Mouse (Mus musculus): ENCODE measurements at regions not wholly inside any gene's neighbourhood (a gene's known extent, or its start where the extent isn't known, plus 50 kb on each side); places are given as distances from the start of the nearest gene placed in this dataset.

- TF ChIP-seq MAFK (IDR thresholded peaks at IDR 0.05; ENCODE audit: insufficient read depth, low read depth, low read length) (no peak), CHD2 (IDR thresholded peaks at IDR 0.05; ENCODE audit: low read depth, low read length) (no peak), HCFC1 (IDR thresholded peaks at IDR 0.05; ENCODE audit: borderline replicate concordance, insufficient read depth, low read length) (no peak), ZC3H11A (IDR thresholded peaks at IDR 0.05; ENCODE audit: borderline replicate concordance, low read depth, low read length) (no peak), ZNF384 (IDR thresholded peaks at IDR 0.05; ENCODE audit: low read depth, low read length) (no peak)
- Histone ChIP-seq H3K36me3 (ENCODE audit: control insufficient read depth, insufficient read depth, low read length, poor library complexity, severe bottlenecking) (no peaks in the 10 kb centered on the region), H3K9me3 (ENCODE audit: control insufficient read depth, insufficient read depth, low read depth, low read length) (no peaks in the 10 kb centered on the region), H3K27ac (ENCODE audit: insufficient read depth, low read depth, low read length, poor library complexity, severe bottlenecking) (no peak overlapping the region), H3K4me3 (ENCODE audit: insufficient read depth in 1 of 2, low read depth in 1 of 2, low read length in 2 of 2, poor library complexity in 1 of 2, severe bottlenecking in 1 of 2) (no peak overlapping the region), H3K4me1 (ENCODE audit: control insufficient read depth in 2 of 2, insufficient read depth in 2 of 2, low read length in 2 of 2, poor library complexity in 1 of 2) (no peaks in the 10 kb centered on the region), H3K9ac (ENCODE audit: insufficient read depth, low read depth, low read length, poor library complexity, severe bottlenecking) (no peak overlapping the region)
- in situ Hi-C loops (cut with MboI; ENCODE audit: low sequenced_read_pairs in 2 of 2, unreplicated experiment in 2 of 2): no loop called here
- DNase-seq (ENCODE audit: low read depth, low spot score): peak; percentile 2
These were observed 341.8 kb upstream of the Tmem161b start for GRCm38 (mm10) chr13:83880305-83880704.

GRCm38 (mm10) chr13:83880772-83881171 is 341.3 kb upstream of the Tmem161b start:
- Histone ChIP-seq H3K9ac (ENCODE audit: insufficient read depth, low read depth, low read length, poor library complexity, severe bottlenecking) (no peak overlapping the region), H3K4me1 (ENCODE audit: control insufficient read depth in 2 of 2, insufficient read depth in 2 of 2, low read length in 2 of 2, poor library complexity in 1 of 2) (no peaks in the 10 kb centered on the region), H3K9me3 (ENCODE audit: control insufficient read depth, insufficient read depth, low read depth, low read length) (no peaks in the 10 kb centered on the region), H3K4me3 (ENCODE audit: insufficient read depth in 1 of 2, low read depth in 1 of 2, low read length in 2 of 2, poor library complexity in 1 of 2, severe bottlenecking in 1 of 2) (no peak overlapping the region), H3K27ac (ENCODE audit: insufficient read depth, low read depth, low read length, poor library complexity, severe bottlenecking) (no peak overlapping the region), H3K36me3 (ENCODE audit: control insufficient read depth, insufficient read depth, low read length, poor library complexity, severe bottlenecking) (no peaks in the 10 kb centered on the region)
- in situ Hi-C loops (cut with MboI; ENCODE audit: low sequenced_read_pairs in 2 of 2, unreplicated experiment in 2 of 2): no loop called here
- TF ChIP-seq ZNF384 (IDR thresholded peaks at IDR 0.05; ENCODE audit: low read depth, low read length): no peak
- no peak for TF ChIP-seq CHD2 (IDR thresholded peaks at IDR 0.05; ENCODE audit: low read depth, low read length)
- no peak for TF ChIP-seq ZC3H11A (IDR thresholded peaks at IDR 0.05; ENCODE audit: borderline replicate concordance, low read depth, low read length)
- TF ChIP-seq MAFK (IDR thresholded peaks at IDR 0.05; ENCODE audit: insufficient read depth, low read depth, low read length): no peak
- TF ChIP-seq HCFC1 (IDR thresholded peaks at IDR 0.05; ENCODE audit: borderline replicate concordance, insufficient read depth, low read length): no peak
- no peak for DNase-seq (ENCODE audit: low read depth, low spot score)

GRCm38 (mm10) chr13:83882839-83883238 is 339.3 kb upstream of the Tmem161b start:
- TF ChIP-seq ZNF384 (IDR thresholded peaks at IDR 0.05; ENCODE audit: low read depth, low read length) (no peak), ZC3H11A (IDR thresholded peaks at IDR 0.05; ENCODE audit: borderline replicate concordance, low read depth, low read length) (no peak), MAFK (IDR thresholded peaks at IDR 0.05; ENCODE audit: insufficient read depth, low read depth, low read length) (no peak), CHD2 (IDR thresholded peaks at IDR 0.05; ENCODE audit: low read depth, low read length) (no peak), HCFC1 (IDR thresholded peaks at IDR 0.05; ENCODE audit: borderline replicate concordance, insufficient read depth, low read length) (no peak)
- in situ Hi-C loops (cut with MboI; ENCODE audit: low sequenced_read_pairs in 2 of 2, unreplicated experiment in 2 of 2): no loop called here
- Histone ChIP-seq H3K36me3 (ENCODE audit: control insufficient read depth, insufficient read depth, low read length, poor library complexity, severe bottlenecking) (no peaks in the 10 kb centered on the region), H3K9me3 (ENCODE audit: control insufficient read depth, insufficient read depth, low read depth, low read length) (no peaks in the 10 kb centered on the region), H3K27ac (ENCODE audit: insufficient read depth, low read depth, low read length, poor library complexity, severe bottlenecking) (no peak overlapping the region), H3K4me3 (ENCODE audit: insufficient read depth in 1 of 2, low read depth in 1 of 2, low read length in 2 of 2, poor library complexity in 1 of 2, severe bottlenecking in 1 of 2) (no peak overlapping the region), H3K9ac (ENCODE audit: insufficient read depth, low read depth, low read length, poor library complexity, severe bottlenecking) (no peak overlapping the region), H3K4me1 (ENCODE audit: control insufficient read depth in 2 of 2, insufficient read depth in 2 of 2, low read length in 2 of 2, poor library complexity in 1 of 2) (no peaks in the 10 kb centered on the region)
- DNase-seq (ENCODE audit: low read depth, low spot score): no peak

- no peaks in the 10 kb centered on the region for H3K9me3 ChIP-seq (ENCODE audit: control insufficient read depth, insufficient read depth, low read depth, low read length)
- no peak overlapping the region for H3K27ac ChIP-seq (ENCODE audit: insufficient read depth, low read depth, low read length, poor library complexity, severe bottlenecking)
- H3K4me1 ChIP-seq (ENCODE audit: control insufficient read depth in 2 of 2, insufficient read depth in 2 of 2, low read length in 2 of 2, poor library complexity in 1 of 2): no peaks in the 10 kb centered on the region
- H3K9ac ChIP-seq (ENCODE audit: insufficient read depth, low read depth, low read length, poor library complexity, severe bottlenecking): no peak overlapping the region
- no peak overlapping the region for H3K4me3 ChIP-seq (ENCODE audit: insufficient read depth in 1 of 2, low read depth in 1 of 2, low read length in 2 of 2, poor library complexity in 1 of 2, severe bottlenecking in 1 of 2)
- no peak for DNase-seq (ENCODE audit: low read depth, low spot score)
- H3K36me3 ChIP-seq (ENCODE audit: control insufficient read depth, insufficient read depth, low read length, poor library complexity, severe bottlenecking): no peaks in the 10 kb centered on the region
- in situ Hi-C loops (cut with MboI; ENCODE audit: low sequenced_read_pairs in 2 of 2, unreplicated experiment in 2 of 2): no loop called here
- TF ChIP-seq HCFC1 (IDR thresholded peaks at IDR 0.05; ENCODE audit: borderline replicate concordance, insufficient read depth, low read length) (no peak), MAFK (IDR thresholded peaks at IDR 0.05; ENCODE audit: insufficient read depth, low read depth, low read length) (no peak), ZC3H11A (IDR thresholded peaks at IDR 0.05; ENCODE audit: borderline replicate concordance, low read depth, low read length) (no peak)
These were observed 338.3 kb upstream of the Tmem161b start for GRCm38 (mm10) chr13:83883821-83884220.

- Histone ChIP-seq H3K4me1 (ENCODE audit: control insufficient read depth in 2 of 2, insufficient read depth in 2 of 2, low read length in 2 of 2, poor library complexity in 1 of 2) (no peaks in the 10 kb centered on the region), H3K27ac (ENCODE audit: insufficient read depth, low read depth, low read length, poor library complexity, severe bottlenecking) (no peak overlapping the region), H3K9ac (ENCODE audit: insufficient read depth, low read depth, low read length, poor library complexity, severe bottlenecking) (no peak overlapping the region), H3K9me3 (ENCODE audit: control insufficient read depth, insufficient read depth, low read depth, low read length) (no peaks in the 10 kb centered on the region), H3K4me3 (ENCODE audit: insufficient read depth in 1 of 2, low read depth in 1 of 2, low read length in 2 of 2, poor library complexity in 1 of 2, severe bottlenecking in 1 of 2) (no peak overlapping the region), H3K36me3 (ENCODE audit: control insufficient read depth, insufficient read depth, low read length, poor library complexity, severe bottlenecking) (no peaks in the 10 kb centered on the region)
- TF ChIP-seq MAFK (IDR thresholded peaks at IDR 0.05; ENCODE audit: insufficient read depth, low read depth, low read length): no peak
- no peak for DNase-seq (ENCODE audit: low read depth, low spot score)
- in situ Hi-C loops (cut with MboI; ENCODE audit: low sequenced_read_pairs in 2 of 2, unreplicated experiment in 2 of 2): no loop called here
These were observed 337.9 kb upstream of the Tmem161b start for GRCm38 (mm10) chr13:83884226-83884625.
